Mouse (Mus musculus) ovary, adult 18-20 months (tissue): ENCODE results near the gene Dnah5.

ENCODE experiments used
- DNase-seq: peaks from one replicate; pipeline ENCODE4 v3.0.0; 2022; ENCODE audit warnings: low spot score, mixed read lengths

Dnah5 gene

DNA sequence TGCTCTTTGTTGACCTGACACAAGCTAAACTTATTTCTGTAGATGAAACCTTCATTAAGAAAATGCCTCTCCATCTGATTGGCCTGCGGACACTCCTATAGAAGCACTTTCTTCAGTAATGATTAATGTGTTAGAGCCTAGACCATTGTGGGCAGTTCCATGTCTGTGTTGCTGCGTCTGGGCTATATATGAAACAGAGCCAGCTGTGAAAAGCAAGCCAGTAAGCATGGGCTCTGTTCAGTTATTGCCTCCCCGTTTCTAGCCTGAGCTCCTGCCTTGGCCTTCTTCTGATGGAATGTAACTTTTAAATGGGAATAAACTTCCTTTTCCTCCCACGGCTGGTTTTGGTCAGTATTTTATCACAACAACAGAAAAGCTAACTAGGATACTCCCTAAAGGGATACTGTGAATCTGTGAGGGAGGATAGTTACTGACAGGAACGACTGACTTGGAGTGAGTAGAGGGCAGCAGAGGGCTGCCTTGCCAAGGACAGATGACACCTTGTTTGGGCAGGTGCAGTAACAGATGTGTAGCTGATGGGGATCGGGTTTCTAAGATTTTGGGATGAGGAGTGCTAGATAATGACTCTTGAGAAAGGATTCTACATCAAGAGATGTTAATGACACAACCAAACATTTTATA lies 270.3 kb downstream of the Dnah5 start:
- DNase-seq, result no peak

DNA sequence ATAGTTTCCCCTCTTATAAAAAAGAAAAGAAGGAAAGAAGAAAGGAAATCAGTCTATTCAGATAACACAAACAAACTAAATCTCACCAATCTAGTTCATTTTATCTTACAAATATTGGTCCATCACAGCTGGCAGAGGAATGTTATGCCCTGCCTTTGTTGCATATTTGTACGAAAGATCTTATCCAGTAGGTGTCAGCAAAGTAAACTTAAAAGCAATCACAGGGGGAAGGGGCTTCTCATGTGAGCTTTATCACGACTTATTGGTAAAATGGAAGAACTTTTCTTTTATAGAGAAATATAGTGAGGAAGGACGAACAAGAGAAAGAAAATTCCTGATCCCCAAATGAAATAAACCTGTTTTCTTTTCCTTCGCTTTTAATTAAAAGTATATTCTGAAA lies 299.3 kb downstream of the Dnah5 start:
- no peak for DNase-seq

DNA sequence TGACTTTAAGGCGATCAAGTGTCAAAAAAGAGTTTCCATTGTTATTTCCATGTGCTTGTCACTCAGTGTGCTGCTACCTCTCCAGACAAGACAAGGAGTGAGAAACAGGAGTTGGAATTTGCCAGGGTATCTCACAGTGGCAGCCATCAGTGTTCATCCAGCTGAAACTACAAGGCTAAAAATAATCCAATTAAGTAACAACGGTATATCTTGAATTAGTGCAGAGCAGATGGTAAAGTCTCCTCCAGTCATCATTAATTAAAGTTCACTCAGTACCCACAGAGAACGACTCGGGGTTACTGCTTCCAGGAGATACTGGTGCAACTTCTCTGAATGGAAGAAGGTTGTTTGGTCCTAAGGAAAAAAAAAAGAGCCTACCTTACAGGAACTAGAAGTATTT lies 311.6 kb downstream of the Dnah5 start:
- DNase-seq, result no peak
